Mouse (Mus musculus) midbrain, embryonic 14.5 days (tissue): ENCODE measurements at regions not wholly inside any gene's neighbourhood (a gene's known extent, or its start where the extent isn't known, plus 50 kb on each side); places are given as distances from the start of the nearest gene placed in this dataset.

Experiments used
- ATAC-seq: fragments of 200-750 bp; cut with Nextera tagmentation; 2 replicates; pipeline ENCODE4 v1.8.0; 2017; ENCODE audit warnings: moderate number of reproducible peaks, moderate library complexity; ENCODE audit not compliant: low FRiP score, low TSS enrichment
- DNase-seq: peaks from one replicate; pipeline ENCODE4 v3.0.0-alpha.2; 2015
- H3K27ac ChIP-seq: fragments of 300-500 bp; sonication (generic); replicated peaks from 2 replicates; pipeline ENCODE4 v1.5.1; 2014; ENCODE audit warnings: mild to moderate bottlenecking, low read depth, low read length, moderate library complexity
- H3K27me3 ChIP-seq: fragments of 300-500 bp; sonication (generic); 2 replicates; pipeline ENCODE4 v1.6.1; 2014; ENCODE audit warnings: low read length, control low read depth, mixed read lengths; ENCODE audit not compliant: control insufficient read depth, insufficient read depth
- H3K36me3 ChIP-seq: fragments of 300-500 bp; sonication (generic); 2 replicates; pipeline ENCODE4 v1.6.1; 2014; ENCODE audit warnings: low read length, control low read depth; ENCODE audit not compliant: control insufficient read depth, insufficient read depth
- H3K4me1 ChIP-seq: fragments of 300-500 bp; sonication (generic); 2 replicates; pipeline ENCODE4 v1.6.1; 2014; ENCODE audit warnings: mild to moderate bottlenecking, antibody characterized with exemption, low read length, control low read depth; ENCODE audit not compliant: control insufficient read depth, insufficient read depth
- H3K4me2 ChIP-seq: fragments of 300-500 bp; sonication (generic); 2 replicates; pipeline ENCODE4 v1.6.1; 2014; ENCODE audit warnings: mild to moderate bottlenecking, low read length, moderate library complexity
- H3K4me3 ChIP-seq: fragments of 300-500 bp; sonication (generic); replicated peaks from 2 replicates; pipeline ENCODE4 v1.5.1; 2014; ENCODE audit warnings: low read depth, low read length
- H3K9ac ChIP-seq: fragments of 300-500 bp; sonication (generic); replicated peaks from 2 replicates; pipeline ENCODE4 v1.6.1; 2014; ENCODE audit warnings: mild to moderate bottlenecking, low read length, moderate library complexity
- H3K9me3 ChIP-seq: fragments of 300-500 bp; sonication (generic); 2 replicates; pipeline ENCODE4 v1.6.1; 2016; ENCODE audit warnings: low read length, control low read depth, mixed read lengths; ENCODE audit not compliant: control insufficient read depth
- WGBS: fragments of 180-500 bp; shearing (Covaris S2); extraction: QIAGEN DNeasy Blood & Tissue Kit; methylation state at CpG from one replicate; pipeline ENCODE4 v1.1.7; 2014; 5-methylcytosine and 5-hydroxymethylcytosine counted together

- Histone ChIP-seq H3K27ac (no peak overlapping the region), H3K4me1 (no peaks in the 10 kb centered on the region), H3K36me3 (no peaks in the 10 kb centered on the region), H3K4me2 (no peak overlapping the region), H3K9ac (no peak overlapping the region), H3K27me3 (no peaks in the 10 kb centered on the region), H3K4me3 (no peak overlapping the region), H3K9me3 (no peaks in the 10 kb centered on the region)
- WGBS = 62% methylated on average over 5 of the region's 5 CpGs
- ATAC-seq (no peak), DNase-seq (no peak)
Observed at GRCm38 (mm10) chr11:91098186-91098585, 410.0 kb upstream of the Tom1l1 start.

- Histone ChIP-seq H3K9me3 (no peaks in the 10 kb centered on the region), H3K27me3 (no peaks in the 10 kb centered on the region), H3K4me2 (no peak overlapping the region), H3K9ac (no peak overlapping the region), H3K36me3 (no peaks in the 10 kb centered on the region), H3K4me3 (no peak overlapping the region), H3K4me1 (no peaks in the 10 kb centered on the region), H3K27ac (no peak overlapping the region)
- whole genome bisulfite sequencing = 69% methylated on average over 3 of the region's 3 CpGs
- DNase-seq = peak; percentile 60
- ATAC-seq = no peak
Observed at GRCm38 (mm10) chr11:91097552-91097951, 409.4 kb upstream of the Tom1l1 start.

GRCm38 (mm10) chr11:91096000-91096652 is 408.0 kb upstream of the Tom1l1 start:
- H3K9me3 ChIP-seq = no peaks in the 10 kb centered on the region
- H3K36me3 ChIP-seq = no peaks in the 10 kb centered on the region
- no peak overlapping the region for H3K4me3 ChIP-seq
- ATAC-seq = no peak
- no peaks in the 10 kb centered on the region for H3K4me1 ChIP-seq
- no peak overlapping the region for H3K4me2 ChIP-seq
- no peak overlapping the region for H3K9ac ChIP-seq
- H3K27ac ChIP-seq = no peak overlapping the region
- H3K27me3 ChIP-seq = no peaks in the 10 kb centered on the region
- WGBS = 84% methylated on average over 12 of the region's 12 CpGs
- no peak for DNase-seq

- no peaks in the 10 kb centered on the region for H3K27me3 ChIP-seq
- ATAC-seq = no peak
- H3K27ac ChIP-seq = no peak overlapping the region
- DNase-seq = no peak
- H3K4me1 ChIP-seq = no peaks in the 10 kb centered on the region
- H3K9ac ChIP-seq = no peak overlapping the region
- no peaks in the 10 kb centered on the region for H3K9me3 ChIP-seq
- no peak overlapping the region for H3K4me2 ChIP-seq
- no peak overlapping the region for H3K4me3 ChIP-seq
- WGBS = 79% methylated on average over 6 of the region's 6 CpGs
- H3K36me3 ChIP-seq = no peaks in the 10 kb centered on the region
Observed at GRCm38 (mm10) chr11:91065365-91065764, 377.2 kb upstream of the Tom1l1 start.

- Histone ChIP-seq H3K36me3 (no peaks in the 10 kb centered on the region), H3K4me3 (no peak overlapping the region), H3K4me2 (no peak overlapping the region), H3K4me1 (no peaks in the 10 kb centered on the region; the same call in 1 of the 2 replicates), H3K9me3 (no peaks in the 10 kb centered on the region), H3K27me3 (no peaks in the 10 kb centered on the region), H3K27ac (no peak overlapping the region), H3K9ac (no peak overlapping the region)
- ATAC-seq = no peak
- peak; percentile 54 for DNase-seq
- WGBS = 42% methylated on average over 9 of the region's 9 CpGs
Observed at GRCm38 (mm10) chr11:91056966-91057597, 368.9 kb upstream of the Tom1l1 start.

- no peak overlapping the region for H3K4me2 ChIP-seq
- WGBS = 87% methylated on average over 2 of the region's 2 CpGs
Observed at GRCm38 (mm10) chr11:91053321-91053720, 365.2 kb upstream of the Tom1l1 start.

GRCm38 (mm10) chr11:91051646-91052045 is 363.5 kb upstream of the Tom1l1 start:
- DNase-seq = peak; percentile 6

More at GRCm38 (mm10) chr11:91053321-91053720, 365.2 kb upstream of the Tom1l1 start:
- Histone ChIP-seq H3K27me3 (no peaks in the 10 kb centered on the region), H3K4me3 (no peak overlapping the region), H3K36me3 (no peaks in the 10 kb centered on the region), H3K4me1 (peaks cover 5% of the 10 kb centered on the region; the same call in 1 of the 2 replicates), H3K27ac (no peak overlapping the region), H3K9me3 (no peaks in the 10 kb centered on the region), H3K9ac (no peak overlapping the region)
- no peak for ATAC-seq
- no peak for DNase-seq

GRCm38 (mm10) chr11:91041486-91041885 is 353.3 kb upstream of the Tom1l1 start:
- no peak for DNase-seq
- ATAC-seq = no peak
- Histone ChIP-seq H3K9ac (no peak overlapping the region), H3K9me3 (no peaks in the 10 kb centered on the region), H3K36me3 (no peaks in the 10 kb centered on the region), H3K4me3 (no peak overlapping the region), H3K27ac (no peak overlapping the region), H3K27me3 (no peaks in the 10 kb centered on the region), H3K4me1 (no peaks in the 10 kb centered on the region), H3K4me2 (no peak overlapping the region)
- WGBS = 82% methylated on average over 3 of the region's 3 CpGs

More at GRCm38 (mm10) chr11:91051646-91052045, 363.5 kb upstream of the Tom1l1 start:
- ATAC-seq = no peak
- Histone ChIP-seq H3K27me3 (no peaks in the 10 kb centered on the region), H3K4me3 (no peak overlapping the region), H3K9ac (no peak overlapping the region), H3K4me2 (no peak overlapping the region), H3K9me3 (no peaks in the 10 kb centered on the region), H3K36me3 (no peaks in the 10 kb centered on the region), H3K4me1 (peaks cover 5% of the 10 kb centered on the region; the same call in 1 of the 2 replicates), H3K27ac (no peak overlapping the region)
- WGBS = 14% methylated on average over 3 of the region's 3 CpGs
